Mouse (Mus musculus) cortical plate, adult 2 months (tissue): ENCODE results near the gene Mt1.

ENCODE experiments used
- CTCF ChIP-seq: fragments of 200-500 bp; IDR thresholded peaks from 2 replicates; pipeline ENCODE4 v1.5.1; 2011; ENCODE audit warnings: mild to moderate bottlenecking, control low read depth, low read length; ENCODE audit not compliant: insufficient read depth; ENCODE audit errors: extremely low read depth
- POLR2A ChIP-seq: fragments of 200-500 bp; IDR thresholded peaks from 2 replicates; pipeline ENCODE4 v1.6.1; 2011; ENCODE audit warnings: mild to moderate bottlenecking, low read length, control low read depth; ENCODE audit not compliant: insufficient read depth; ENCODE audit errors: extremely low read depth

DNA sequence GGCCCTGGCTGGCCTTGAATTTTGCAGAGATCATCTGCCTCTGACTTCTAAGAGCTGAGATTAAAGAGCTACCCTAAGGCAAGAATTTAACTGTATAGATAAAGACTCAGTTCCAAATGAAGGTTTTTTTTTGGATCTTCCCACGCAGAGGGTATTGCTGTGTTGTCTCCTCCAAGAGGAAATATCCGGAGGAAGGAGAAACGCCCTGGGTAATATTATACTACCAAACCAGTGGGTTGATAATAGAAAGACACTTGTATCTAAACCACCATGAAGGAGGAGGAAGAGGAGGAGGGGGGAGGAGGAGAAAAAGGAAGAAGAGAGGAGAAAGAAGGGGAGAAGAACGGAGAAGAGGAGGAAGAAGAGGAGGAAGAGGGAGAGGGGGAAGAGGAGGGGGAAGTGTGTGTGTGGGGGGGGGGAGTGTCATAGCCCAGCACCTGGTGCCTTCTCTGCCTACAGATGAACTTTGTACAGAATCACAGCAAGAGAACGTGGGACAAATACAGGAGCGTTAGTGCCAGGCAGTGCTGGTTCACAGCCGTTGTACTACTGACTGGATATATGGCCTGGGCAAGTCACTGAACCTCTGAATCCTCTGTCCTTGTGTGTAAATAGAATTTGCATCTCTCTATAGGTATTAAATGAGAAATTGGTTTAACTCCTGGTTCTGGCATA, 1.0 kb upstream of the Mt1 start:
- TF ChIP-seq POLR2A (no peak), CTCF (no peak)
